Mouse (Mus musculus) naive thymus-derived CD4-positive, alpha-beta T cell, adult 5 months (primary cell): Measurements from ENCODE around the gene Zfp965. TPM values are rescaled to one million over a fixed set of nuclear protein-coding genes. Genes with fewer than 3 reads are reported as not detected.

Experiments used
- polyA plus RNA-seq: library from polyadenylated mRNA; unstranded; fragments of 100-300 nt; shearing (Covaris generic); gene quantifications from one replicate; pipeline ENCODE4 v1.2.1, GENCODE M21; 2017

Zfp965 gene
- polyA plus RNA-seq = 3.2 TPM

GRCm38 (mm10) chr2:175469685-175470084 lies at the start of gene Zfp965:
Gene Zfp965 (plus strand): TSS chr2:175469985.

GRCm38 (mm10) chr2:175435707-175436106 lies 34.1 kb upstream of the Zfp965 start, which contains the start of gene Gm4724:
Gene Gm4724 (minus strand): TSS chr2:175435807.

Other genes starting within 250 kb of the Zfp965 start
- gene Gm14440, start 194.9 kb upstream of the Zfp965 start, polyA plus RNA-seq = 0.62 TPM
- 5.0 TPM for gene Gm4631, start 131.8 kb upstream of the Zfp965 start, polyA plus RNA-seq
- gene Zfp968, start 97.5 kb upstream of the Zfp965 start, polyA plus RNA-seq = 0.73 TPM
- 7.6 TPM for gene Gm4724, start 34.2 kb upstream of the Zfp965 start, polyA plus RNA-seq
- gene Gm11007, start 174.0 kb downstream of the Zfp965 start, polyA plus RNA-seq = 3.1 TPM
- not detected for gene Zfp969, start 233.7 kb downstream of the Zfp965 start, polyA plus RNA-seq